Comparison of ENCODE assay signal across 12 mouse cellular contexts in genomic region chr15:100190083-100190482, GRCm38 (mm10).
"Had no signal": no experiment of that assay in that cellular context is flagged by ENCODE, and none has a peak within 500 bp of the region (broad histone marks: within the 10 kb centered on the region; RNA-seq: fewer than 3 reads in every experiment).

No protein-coding gene starts in this region.

- H3K4me1 ChIP-seq: limb, embryonic 10.5 days; midbrain, embryonic 15.5 days; neural tube, embryonic 12.5 days had no signal

- DNase-seq: kidney, postnatal 14 days; lung, embryonic 14.5 days; thymus, postnatal 4 days had no signal

- H3K9ac ChIP-seq: liver, embryonic 15.5 days; lung, embryonic 14.5 days; midbrain, embryonic 15.5 days; neural tube, embryonic 12.5 days; stomach, embryonic 15.5 days had no signal

- ATAC-seq: midbrain, embryonic 15.5 days had no signal

- H3K27me3 ChIP-seq: liver, embryonic 15.5 days; megakaryocyte, embryonic 14.5 days; midbrain, embryonic 15.5 days; neural tube, embryonic 12.5 days; stomach, embryonic 15.5 days had no signal

- H3K4me3 ChIP-seq: limb, embryonic 10.5 days; liver, embryonic 15.5 days; megakaryocyte, embryonic 14.5 days; midbrain, embryonic 15.5 days; neural tube, embryonic 12.5 days; stomach, embryonic 15.5 days had no signal

- H3K4me2 ChIP-seq: liver, embryonic 11.5 days; liver, embryonic 15.5 days; lung, embryonic 14.5 days; midbrain, embryonic 11.5 days; midbrain, embryonic 15.5 days; neural tube, embryonic 12.5 days; stomach, embryonic 15.5 days had no signal

- H3K9me3 ChIP-seq: limb, embryonic 10.5 days; liver, embryonic 15.5 days; megakaryocyte, embryonic 14.5 days; midbrain, embryonic 15.5 days; neural tube, embryonic 12.5 days; stomach, embryonic 15.5 days had no signal

- H3K27ac ChIP-seq: limb, embryonic 10.5 days; liver, embryonic 15.5 days; macrophage; midbrain, embryonic 15.5 days; neural tube, embryonic 12.5 days; stomach, embryonic 15.5 days had no signal
